Mouse (Mus musculus): ENCODE results near the gene Vwa3b.

DNA sequence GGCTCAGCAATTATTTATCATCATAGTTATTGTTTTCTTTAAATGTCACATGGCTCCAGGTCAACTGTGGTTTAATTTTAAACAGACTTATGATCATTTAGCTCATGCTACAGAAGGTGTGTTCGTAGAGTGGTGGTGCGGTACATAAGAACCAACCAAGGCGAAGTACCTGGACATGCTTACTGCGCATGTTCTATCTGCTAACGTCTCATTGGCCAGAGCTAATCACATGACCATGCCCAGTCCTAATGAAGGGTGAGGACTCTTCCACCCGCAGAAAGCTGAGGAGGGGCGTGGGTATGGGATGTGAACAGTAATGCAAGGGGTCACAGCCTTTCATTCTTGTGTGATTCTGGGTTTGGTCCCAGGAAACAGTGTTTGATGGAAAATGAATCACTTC is 49.4 kb downstream of the Vwa3b start:
- TF ChIP-seq SRF (IDR thresholded peaks at IDR 0.05; ENCODE audit: control insufficient read depth, insufficient read length, low read depth) (no peak), E2F4 (IDR thresholded peaks at IDR 0.05; ENCODE audit: insufficient read depth) (no peak), POLR2A (IDR thresholded peaks at IDR 0.05; ENCODE audit: insufficient read length, low read depth) (no peak), CEBPB (IDR thresholded peaks at IDR 0.05; ENCODE audit: insufficient read depth, poor library complexity, severe bottlenecking) (no peak)

Data from myocyte (in vitro differentiated cells).